Mouse (Mus musculus) liver, postnatal 0 days (tissue): Measurements from ENCODE around the gene Rab13. TPM values are rescaled to one million over a fixed set of nuclear protein-coding genes. Genes with fewer than 3 reads are reported as not detected.

Source experiments
- ATAC-seq: fragments of 200-750 bp; cut with Nextera tagmentation; 2 replicates; pipeline ENCODE4 v1.8.0; 2017; ENCODE audit warnings: mild to moderate bottlenecking, moderate library complexity
- DNase-seq: peaks from one replicate; pipeline ENCODE4 v3.0.0-alpha.2; 2016
- H3K27ac ChIP-seq: fragments of 300-500 bp; sonication (generic); 2 replicates; pipeline ENCODE4 v1.5.1; 2014; ENCODE audit warnings: antibody characterized with exemption, moderate library complexity, mild to moderate bottlenecking, low read depth
- H3K27me3 ChIP-seq: fragments of 300-500 bp; sonication (generic); 2 replicates; pipeline ENCODE4 v1.6.1; 2014; ENCODE audit warnings: low read length, control low read depth, mixed read lengths; ENCODE audit not compliant: insufficient read depth
- H3K36me3 ChIP-seq: fragments of 300-500 bp; sonication (generic); replicated peaks from 2 replicates; pipeline ENCODE4 v1.6.1; 2014; ENCODE audit warnings: mild to moderate bottlenecking, control low read depth, low read length, moderate library complexity, mixed read lengths; ENCODE audit not compliant: insufficient read depth
- H3K4me1 ChIP-seq: fragments of 300-500 bp; sonication (generic); 2 replicates; pipeline ENCODE4 v1.6.1; 2014; ENCODE audit warnings: antibody characterized with exemption, mild to moderate bottlenecking, control low read depth; ENCODE audit not compliant: insufficient read depth
- H3K4me2 ChIP-seq: fragments of 300-500 bp; sonication (generic); 2 replicates; pipeline ENCODE4 v1.6.1; 2014; ENCODE audit warnings: low read depth, mild to moderate bottlenecking, low read length, moderate library complexity, mixed read lengths
- H3K4me3 ChIP-seq: fragments of 300-500 bp; sonication (generic); 2 replicates; pipeline ENCODE4 v1.5.1; 2014; ENCODE audit warnings: low read depth, low read length
- H3K9ac ChIP-seq: fragments of 300-500 bp; sonication (generic); replicated peaks from 2 replicates; pipeline ENCODE4 v1.6.1; 2014; ENCODE audit warnings: mild to moderate bottlenecking, moderate library complexity
- H3K9me3 ChIP-seq: fragments of 300-500 bp; sonication (generic); 2 replicates; pipeline ENCODE4 v1.6.1; 2016; ENCODE audit warnings: mild to moderate bottlenecking, control low read depth, low read length, mixed read lengths
- CTCF ChIP-seq: sonication (generic); IDR thresholded peaks from 2 replicates; pipeline ENCODE4 v1.5.1; 2016; ENCODE audit warnings: antibody characterized with exemption, low read depth
- EP300 ChIP-seq: IDR thresholded peaks from 2 replicates; pipeline ENCODE4 v1.6.1; 2016; ENCODE audit warnings: antibody characterized with exemption, low read depth, mild to moderate bottlenecking
- WGBS: fragments of 180-500 bp; shearing (Covaris S2); extraction: QIAGEN DNeasy Blood & Tissue Kit; methylation state at CpG from one replicate; pipeline ENCODE4 v1.1.7; 2014; ENCODE audit not compliant: insufficient replicate concordance; 5-methylcytosine and 5-hydroxymethylcytosine counted together
- microRNA-seq: library from miRNA; unstranded; fragments of <30 nt; microRNA quantifications from one replicate; pipeline ENCODE4, GENCODE M21; 2016
- polyA plus RNA-seq: library from polyadenylated mRNA; unstranded; fragments of >200 nt; fragmentation: Nextera tagmentation; extraction: Ambion mirVana; gene quantifications from 2 replicates; pipeline ENCODE4 v1.2.1, GENCODE M21; 2015

The Rab13 gene
- polyA plus RNA-seq, 1 experiment from 2014 or later, result 4.9 TPM

- H3K27ac ChIP-seq, result no peak overlapping the region
- no peaks in the 10 kb centered on the region for H3K27me3 ChIP-seq
- H3K9ac ChIP-seq, result no peak overlapping the region
- TF ChIP-seq CTCF, result no peak
- TF ChIP-seq EP300, result no peak
- WGBS, result 84% methylated on average over 11 of the region's 11 CpGs
- no peak overlapping the region for H3K4me3 ChIP-seq
- H3K9me3 ChIP-seq, result no peaks in the 10 kb centered on the region
- no peaks in the 10 kb centered on the region for H3K4me1 ChIP-seq
- H3K4me2 ChIP-seq, result no peak overlapping the region
- ATAC-seq, result no peak
- DNase-seq, result no peak
- peaks cover 59% of the 10 kb centered on the region for H3K36me3 ChIP-seq
Measured at GRCm38 (mm10) chr3:90275286-90275685, 61.8 kb downstream of the Rab13 start.

Small RNAs within 50 kb of the gene (microRNA-seq; reads per million reads assigned to microRNA genes)
- not detected for gene Mir7012

Other genes starting within 250 kb of the Rab13 start
- 95.6 and 99.6 TPM in 2 replicates for gene Hax1, start 214.9 kb upstream of the Rab13 start, polyA plus RNA-seq
- gene 4933434E20Rik, start 162.1 kb upstream of the Rab13 start, polyA plus RNA-seq, result 64.6 and 66.7 TPM in 2 replicates
- gene Ubap2l, start 161.1 kb upstream of the Rab13 start, polyA plus RNA-seq, result 57.4 TPM in 2 replicates
- 156 and 162 TPM in 2 replicates for gene Tpm3, start 141.0 kb upstream of the Rab13 start, polyA plus RNA-seq
- 0.02 and 0.04 TPM in 2 replicates for gene Nup210l, start 109.6 kb upstream of the Rab13 start, polyA plus RNA-seq
- gene Rps27, start within 50 bp of the Rab13 start, polyA plus RNA-seq, result 821 and 885 TPM in 2 replicates
- 68.7 and 74.3 TPM in 2 replicates for gene Jtb, start 17.9 kb downstream of the Rab13 start, polyA plus RNA-seq
- 0.15 and 0.41 TPM in 2 replicates for gene Creb3l4, start 29.8 kb downstream of the Rab13 start, polyA plus RNA-seq
- gene Slc39a1, start 34.5 kb downstream of the Rab13 start, polyA plus RNA-seq, result 41.7 and 54.0 TPM in 2 replicates
- gene Crtc2, start 40.5 kb downstream of the Rab13 start, polyA plus RNA-seq, result 6.6 and 7.9 TPM in 2 replicates
- gene Dennd4b, start 51.5 kb downstream of the Rab13 start, polyA plus RNA-seq, result 2.0 TPM in 2 replicates
- 2.3 and 3.1 TPM in 2 replicates for gene Gatad2b, start 79.5 kb downstream of the Rab13 start, polyA plus RNA-seq
- gene Slc27a3, start 176.2 kb downstream of the Rab13 start, polyA plus RNA-seq, result 0.58 and 0.69 TPM in 2 replicates
- gene Ints3, start 219.9 kb downstream of the Rab13 start, polyA plus RNA-seq, result 4.0 and 4.6 TPM in 2 replicates